Mouse (Mus musculus): ENCODE data around the gene Tmem236. TPM values are rescaled to one million over a fixed set of nuclear protein-coding genes. Genes with fewer than 3 reads are reported as not detected.

Tmem236 gene
- polyA plus RNA-seq, 1 experiment = not detected

DNA sequence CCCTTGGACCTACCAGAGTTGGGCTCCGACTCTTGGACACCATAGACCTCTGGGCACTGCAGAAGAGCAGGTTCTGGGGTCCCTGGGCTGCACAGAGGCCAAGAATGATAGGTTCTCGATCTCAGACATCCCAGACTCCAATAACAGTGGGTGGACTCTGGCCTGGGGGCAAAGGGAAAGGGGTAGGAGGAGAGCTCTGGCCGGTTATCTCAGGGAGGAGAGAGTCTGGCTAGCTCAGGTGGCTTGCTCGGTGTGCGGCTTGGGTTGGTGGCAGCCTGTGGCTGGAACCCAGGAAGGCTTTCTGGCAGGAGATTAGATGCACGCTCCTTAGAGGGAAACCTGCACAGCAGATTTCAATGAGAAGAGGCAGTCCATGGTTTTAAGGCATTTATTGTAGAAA lies 34.7 kb upstream of the Tmem236 start:
- Histone ChIP-seq H3K27ac (ENCODE audit: insufficient read depth, low read length) (no peak overlapping the region), H3K27me3 (ENCODE audit: control insufficient read depth, insufficient read depth, low read length, poor library complexity, severe bottlenecking) (no peaks in the 10 kb centered on the region), H3K9ac (ENCODE audit: low read depth, poor library complexity, severe bottlenecking) (no peak overlapping the region), H3K4me1 (ENCODE audit: control insufficient read depth, insufficient read depth, low read length) (no peaks in the 10 kb centered on the region), H3K36me3 (ENCODE audit: control insufficient read depth, insufficient read depth, low read length, poor library complexity, severe bottlenecking) (peaks cover 21% of the 10 kb centered on the region), H3K4me3 (ENCODE audit: low read depth, low read length) (no peak overlapping the region), H3K9me3 (replicated peaks; ENCODE audit: control insufficient read depth, insufficient read depth, low read length, poor library complexity, severe bottlenecking) (no peaks in the 10 kb centered on the region)
- no peak for TF ChIP-seq EP300 (IDR thresholded peaks at IDR 0.05; ENCODE audit: insufficient read depth, low read depth, low read length)
- TF ChIP-seq POLR2A (IDR thresholded peaks at IDR 0.05; ENCODE audit: insufficient read depth, low read length) = no peak

DNA sequence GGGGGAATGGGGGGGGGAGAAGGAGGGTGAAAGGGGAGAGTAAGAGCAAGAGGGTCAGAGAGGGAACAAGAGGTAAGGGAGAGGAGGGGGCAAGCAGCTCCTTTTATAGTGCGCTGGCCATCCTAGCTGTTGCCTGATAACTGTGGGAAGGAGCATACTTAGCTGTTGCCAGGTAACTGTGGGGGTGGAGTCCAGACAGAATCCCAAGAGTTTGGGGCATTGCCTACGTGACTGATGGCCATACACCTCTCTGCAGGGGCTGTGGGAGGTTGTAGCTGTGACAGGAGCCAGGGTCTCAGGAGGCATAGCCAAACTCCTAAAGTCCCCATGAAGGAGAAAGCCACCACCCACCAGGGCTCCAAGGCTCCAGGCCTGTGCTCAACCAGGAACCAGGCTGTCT lies 34.3 kb upstream of the Tmem236 start:
- Histone ChIP-seq H3K4me3 (ENCODE audit: low read depth, low read length) (no peak overlapping the region), H3K36me3 (ENCODE audit: control insufficient read depth, insufficient read depth, low read length, poor library complexity, severe bottlenecking) (peaks cover 21% of the 10 kb centered on the region), H3K4me1 (ENCODE audit: control insufficient read depth, insufficient read depth, low read length) (no peaks in the 10 kb centered on the region), H3K9me3 (replicated peaks; ENCODE audit: control insufficient read depth, insufficient read depth, low read length, poor library complexity, severe bottlenecking) (no peaks in the 10 kb centered on the region), H3K27ac (ENCODE audit: insufficient read depth, low read length) (no peak overlapping the region), H3K9ac (ENCODE audit: low read depth, poor library complexity, severe bottlenecking) (no peak overlapping the region), H3K27me3 (ENCODE audit: control insufficient read depth, insufficient read depth, low read length, poor library complexity, severe bottlenecking) (no peaks in the 10 kb centered on the region)
- no peak for TF ChIP-seq CTCF (IDR thresholded peaks at IDR 0.05; ENCODE audit: low read depth, low read length)

DNA sequence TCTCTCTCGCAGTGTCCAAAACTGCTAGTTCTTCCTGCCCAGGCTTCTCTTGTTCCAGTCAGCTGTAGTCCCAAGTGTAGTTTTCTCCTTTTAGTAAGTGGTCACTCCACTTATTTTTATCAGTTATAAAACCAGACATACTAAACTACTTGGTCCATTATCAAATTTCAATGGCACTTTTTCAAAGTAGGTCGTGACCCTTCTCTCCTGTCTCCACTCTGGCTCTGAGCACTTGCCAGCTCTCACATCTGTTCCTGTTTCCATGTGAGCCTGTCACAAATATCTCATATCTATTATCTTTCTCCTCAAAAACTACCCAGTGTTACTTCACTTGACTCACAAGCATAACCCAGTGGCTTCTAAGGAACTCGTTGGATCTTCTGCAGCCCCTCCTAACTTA lies 29.0 kb upstream of the Tmem236 start:
- Histone ChIP-seq H3K4me1 (ENCODE audit: control insufficient read depth, insufficient read depth, low read length) (no peaks in the 10 kb centered on the region), H3K36me3 (ENCODE audit: control insufficient read depth, insufficient read depth, low read length, poor library complexity, severe bottlenecking) (peaks cover 14% of the 10 kb centered on the region), H3K9me3 (replicated peaks; ENCODE audit: control insufficient read depth, insufficient read depth, low read length, poor library complexity, severe bottlenecking) (no peaks in the 10 kb centered on the region), H3K4me3 (ENCODE audit: low read depth, low read length) (no peak overlapping the region), H3K27me3 (ENCODE audit: control insufficient read depth, insufficient read depth, low read length, poor library complexity, severe bottlenecking) (no peaks in the 10 kb centered on the region), H3K9ac (ENCODE audit: low read depth, poor library complexity, severe bottlenecking) (no peak overlapping the region), H3K27ac (ENCODE audit: insufficient read depth, low read length) (no peak overlapping the region)
- TF ChIP-seq EP300 (IDR thresholded peaks at IDR 0.05; ENCODE audit: insufficient read depth, low read depth, low read length) (no peak), POLR2A (IDR thresholded peaks at IDR 0.05; ENCODE audit: insufficient read depth, low read length) (no peak)

DNA sequence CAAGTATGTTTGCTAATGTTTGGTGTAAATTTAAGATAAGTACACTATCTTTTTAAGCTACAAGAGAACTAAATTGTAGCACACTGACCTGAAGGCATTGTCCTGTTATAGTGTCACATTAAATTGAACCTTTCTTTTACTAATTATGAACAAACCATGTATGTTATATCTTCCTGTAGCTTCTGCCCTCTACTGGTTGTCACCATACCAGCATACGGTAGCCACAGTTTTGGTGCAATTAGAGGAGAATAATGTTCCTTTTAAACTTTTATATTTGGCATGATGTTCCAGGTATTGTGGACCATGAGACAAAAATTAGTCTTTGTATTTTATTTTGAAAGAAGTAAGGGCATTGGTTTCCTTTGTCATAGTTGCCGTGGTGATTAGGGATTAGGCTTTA lies 27.4 kb upstream of the Tmem236 start:
- Histone ChIP-seq H3K4me3 (ENCODE audit: low read depth, low read length) (no peak overlapping the region), H3K27me3 (ENCODE audit: control insufficient read depth, insufficient read depth, low read length, poor library complexity, severe bottlenecking) (no peaks in the 10 kb centered on the region), H3K27ac (ENCODE audit: insufficient read depth, low read length) (no peak overlapping the region), H3K9ac (ENCODE audit: low read depth, poor library complexity, severe bottlenecking) (no peak overlapping the region), H3K9me3 (replicated peaks; ENCODE audit: control insufficient read depth, insufficient read depth, low read length, poor library complexity, severe bottlenecking) (no peaks in the 10 kb centered on the region), H3K36me3 (ENCODE audit: control insufficient read depth, insufficient read depth, low read length, poor library complexity, severe bottlenecking) (peaks cover 6% of the 10 kb centered on the region), H3K4me1 (ENCODE audit: control insufficient read depth, insufficient read depth, low read length) (no peaks in the 10 kb centered on the region)
- TF ChIP-seq EP300 (IDR thresholded peaks at IDR 0.05; ENCODE audit: insufficient read depth, low read depth, low read length) (no peak), POLR2A (IDR thresholded peaks at IDR 0.05; ENCODE audit: insufficient read depth, low read length) (no peak), CTCF (IDR thresholded peaks at IDR 0.05; ENCODE audit: low read depth, low read length) (no peak)

DNA sequence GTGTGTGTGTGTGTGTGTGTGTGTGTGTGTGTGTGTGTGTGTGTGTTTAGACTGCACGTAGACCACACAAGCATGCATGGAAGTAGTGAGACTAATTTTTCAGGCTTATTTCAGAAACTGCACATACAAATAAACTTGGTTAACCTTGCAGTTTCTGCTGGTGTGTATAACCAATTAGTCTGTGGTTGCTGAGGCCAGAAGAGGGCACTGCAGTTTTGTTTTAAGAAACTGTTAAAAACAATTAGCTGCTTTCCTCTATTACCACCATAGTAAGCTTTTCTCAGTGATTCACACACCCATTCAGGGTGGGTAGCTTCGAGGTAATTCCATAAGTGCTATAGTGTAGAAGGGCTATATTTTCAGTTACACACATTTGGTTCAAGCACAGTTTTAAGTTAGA lies 23.5 kb upstream of the Tmem236 start:
- TF ChIP-seq POLR2A (IDR thresholded peaks at IDR 0.05; ENCODE audit: insufficient read depth, low read length) (no peak), CTCF (IDR thresholded peaks at IDR 0.05; ENCODE audit: low read depth, low read length) (no peak), EP300 (IDR thresholded peaks at IDR 0.05; ENCODE audit: insufficient read depth, low read depth, low read length) (no peak)
- Histone ChIP-seq H3K36me3 (ENCODE audit: control insufficient read depth, insufficient read depth, low read length, poor library complexity, severe bottlenecking) (no peaks in the 10 kb centered on the region; the same call in 1 of the 2 replicates), H3K27me3 (ENCODE audit: control insufficient read depth, insufficient read depth, low read length, poor library complexity, severe bottlenecking) (no peaks in the 10 kb centered on the region), H3K4me1 (ENCODE audit: control insufficient read depth, insufficient read depth, low read length) (no peaks in the 10 kb centered on the region), H3K27ac (ENCODE audit: insufficient read depth, low read length) (no peak overlapping the region), H3K9ac (ENCODE audit: low read depth, poor library complexity, severe bottlenecking) (no peak overlapping the region), H3K4me3 (ENCODE audit: low read depth, low read length) (no peak overlapping the region), H3K9me3 (replicated peaks; ENCODE audit: control insufficient read depth, insufficient read depth, low read length, poor library complexity, severe bottlenecking) (no peaks in the 10 kb centered on the region)

DNA sequence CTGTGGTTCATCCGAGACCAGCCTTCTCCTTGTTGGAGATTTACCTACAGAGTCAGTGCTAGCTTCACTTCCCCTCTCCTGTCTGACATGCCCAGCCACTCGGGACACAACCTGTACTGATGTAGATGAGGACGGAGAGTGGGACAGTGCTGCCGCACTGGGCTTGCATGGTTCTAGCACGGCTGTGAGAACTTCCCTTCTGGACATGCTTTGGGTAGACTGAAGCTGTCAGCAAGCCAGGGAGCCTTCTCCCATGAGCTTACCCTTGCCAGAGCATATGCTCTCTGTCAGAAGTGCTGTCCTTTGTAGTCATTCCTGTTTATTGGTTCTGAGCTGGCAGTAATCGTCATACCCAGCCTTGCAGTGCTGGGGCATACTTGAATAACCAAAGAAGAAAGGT lies 22.5 kb upstream of the Tmem236 start:
- Histone ChIP-seq H3K4me3 (ENCODE audit: low read depth, low read length) (no peak overlapping the region), H3K27me3 (ENCODE audit: control insufficient read depth, insufficient read depth, low read length, poor library complexity, severe bottlenecking) (no peaks in the 10 kb centered on the region), H3K27ac (ENCODE audit: insufficient read depth, low read length) (no peak overlapping the region), H3K9me3 (replicated peaks; ENCODE audit: control insufficient read depth, insufficient read depth, low read length, poor library complexity, severe bottlenecking) (no peaks in the 10 kb centered on the region), H3K36me3 (ENCODE audit: control insufficient read depth, insufficient read depth, low read length, poor library complexity, severe bottlenecking) (no peaks in the 10 kb centered on the region), H3K9ac (ENCODE audit: low read depth, poor library complexity, severe bottlenecking) (no peak overlapping the region), H3K4me1 (ENCODE audit: control insufficient read depth, insufficient read depth, low read length) (no peaks in the 10 kb centered on the region)
- TF ChIP-seq CTCF (IDR thresholded peaks at IDR 0.05; ENCODE audit: low read depth, low read length) (no peak), POLR2A (IDR thresholded peaks at IDR 0.05; ENCODE audit: insufficient read depth, low read length) (no peak), EP300 (IDR thresholded peaks at IDR 0.05; ENCODE audit: insufficient read depth, low read depth, low read length) (no peak)

All from ES-Bruce4 (cell line).